Mouse (Mus musculus) midbrain, embryonic 14.5 days (tissue): ENCODE measurements around the gene Rere. TPM values are rescaled to one million over a fixed set of nuclear protein-coding genes. Genes with fewer than 3 reads are reported as not detected.

Experiments
- ATAC-seq: fragments of 200-750 bp; cut with Nextera tagmentation; 2 replicates; pipeline ENCODE4 v1.8.0; 2017; ENCODE audit warnings: moderate number of reproducible peaks, moderate library complexity; ENCODE audit not compliant: low FRiP score, low TSS enrichment
- DNase-seq: peaks from one replicate; pipeline ENCODE4 v3.0.0-alpha.2; 2015
- H3K27ac ChIP-seq: fragments of 300-500 bp; sonication (generic); replicated peaks from 2 replicates; pipeline ENCODE4 v1.5.1; 2014; ENCODE audit warnings: mild to moderate bottlenecking, low read depth, low read length, moderate library complexity
- H3K27me3 ChIP-seq: fragments of 300-500 bp; sonication (generic); 2 replicates; pipeline ENCODE4 v1.6.1; 2014; ENCODE audit warnings: low read length, control low read depth, mixed read lengths; ENCODE audit not compliant: control insufficient read depth, insufficient read depth
- H3K36me3 ChIP-seq: fragments of 300-500 bp; sonication (generic); 2 replicates; pipeline ENCODE4 v1.6.1; 2014; ENCODE audit warnings: low read length, control low read depth; ENCODE audit not compliant: control insufficient read depth, insufficient read depth
- H3K4me1 ChIP-seq: fragments of 300-500 bp; sonication (generic); 2 replicates; pipeline ENCODE4 v1.6.1; 2014; ENCODE audit warnings: mild to moderate bottlenecking, antibody characterized with exemption, low read length, control low read depth; ENCODE audit not compliant: control insufficient read depth, insufficient read depth
- H3K4me2 ChIP-seq: fragments of 300-500 bp; sonication (generic); 2 replicates; pipeline ENCODE4 v1.6.1; 2014; ENCODE audit warnings: mild to moderate bottlenecking, low read length, moderate library complexity
- H3K4me3 ChIP-seq: fragments of 300-500 bp; sonication (generic); replicated peaks from 2 replicates; pipeline ENCODE4 v1.5.1; 2014; ENCODE audit warnings: low read depth, low read length
- H3K9ac ChIP-seq: fragments of 300-500 bp; sonication (generic); replicated peaks from 2 replicates; pipeline ENCODE4 v1.6.1; 2014; ENCODE audit warnings: mild to moderate bottlenecking, low read length, moderate library complexity
- H3K9me3 ChIP-seq: fragments of 300-500 bp; sonication (generic); 2 replicates; pipeline ENCODE4 v1.6.1; 2016; ENCODE audit warnings: low read length, control low read depth, mixed read lengths; ENCODE audit not compliant: control insufficient read depth
- WGBS: fragments of 180-500 bp; shearing (Covaris S2); extraction: QIAGEN DNeasy Blood & Tissue Kit; methylation state at CpG from one replicate; pipeline ENCODE4 v1.1.7; 2014; 5-methylcytosine and 5-hydroxymethylcytosine counted together
- polyA plus RNA-seq: library from polyadenylated mRNA; unstranded; fragments of >200 nt; fragmentation: Nextera tagmentation; extraction: Ambion mirVana; gene quantifications from 2 replicates; pipeline ENCODE4 v1.2.1, GENCODE M21; 2014

The Rere gene
- polyA plus RNA-seq, 1 experiment from 2014 or later: 48.6 TPM

DNA sequence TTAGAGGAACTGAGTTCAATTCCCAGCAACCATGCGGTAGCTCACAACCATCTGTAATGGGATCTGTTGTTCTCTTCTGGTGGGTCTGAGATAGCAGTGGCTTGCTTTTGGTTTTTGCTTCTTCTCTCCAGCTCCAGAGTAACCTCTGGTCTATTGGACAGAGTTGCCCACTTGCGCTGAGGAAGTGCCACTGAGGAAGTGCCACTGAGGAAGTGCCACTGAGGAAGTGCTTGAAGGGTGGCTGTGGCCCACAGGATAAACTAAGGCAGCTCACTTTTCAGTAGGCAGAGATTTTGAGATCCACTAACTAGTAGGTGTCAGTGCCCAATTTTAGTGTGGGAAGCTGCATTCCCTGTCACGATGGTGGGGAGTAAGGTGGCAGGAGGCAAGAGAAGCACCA lies 327.2 kb downstream of the Rere start:
- no peak overlapping the region for H3K9ac ChIP-seq
- peaks cover 27% of the 10 kb centered on the region for H3K36me3 ChIP-seq
- H3K4me3 ChIP-seq: no peak overlapping the region
- H3K4me1 ChIP-seq: peaks cover 35% of the 10 kb centered on the region
- no peaks in the 10 kb centered on the region for H3K27me3 ChIP-seq
- no peaks in the 10 kb centered on the region for H3K9me3 ChIP-seq
- WGBS: 97% methylated on average over 3 of the region's 3 CpGs
- H3K27ac ChIP-seq: no peak overlapping the region
- ATAC-seq (no peak), DNase-seq (no peak)
- H3K4me2 ChIP-seq: no peak overlapping the region

DNA sequence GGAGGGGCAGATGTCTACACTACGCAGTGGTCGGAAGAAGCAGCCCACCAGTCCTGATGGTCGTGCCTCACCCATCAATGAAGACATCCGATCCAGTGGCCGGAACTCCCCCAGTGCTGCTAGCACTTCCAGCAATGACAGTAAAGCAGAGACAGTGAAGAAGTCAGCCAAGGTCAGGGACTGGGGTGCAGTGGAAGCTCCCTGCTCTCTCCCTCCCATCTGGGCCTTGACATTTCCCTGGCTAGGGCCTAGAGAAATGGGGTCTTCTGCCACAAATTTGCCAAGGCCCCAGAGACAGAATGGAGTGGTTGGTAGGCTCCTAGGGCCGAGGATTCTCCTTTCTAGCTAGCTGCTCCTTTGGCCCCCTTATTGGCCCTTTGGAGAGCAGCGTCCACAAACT lies 332.3 kb downstream of the Rere start:
- H3K36me3 ChIP-seq: peaks cover 78% of the 10 kb centered on the region
- ATAC-seq (no peak), DNase-seq (no peak)
- H3K9me3 ChIP-seq: no peaks in the 10 kb centered on the region
- H3K4me3 ChIP-seq: no peak overlapping the region
- 90% methylated on average over 7 of the region's 7 CpGs for WGBS
- H3K4me2 ChIP-seq: no peak overlapping the region
- no peaks in the 10 kb centered on the region for H3K4me1 ChIP-seq
- no peak overlapping the region for H3K9ac ChIP-seq
- no peak overlapping the region for H3K27ac ChIP-seq
- no peaks in the 10 kb centered on the region for H3K27me3 ChIP-seq

DNA sequence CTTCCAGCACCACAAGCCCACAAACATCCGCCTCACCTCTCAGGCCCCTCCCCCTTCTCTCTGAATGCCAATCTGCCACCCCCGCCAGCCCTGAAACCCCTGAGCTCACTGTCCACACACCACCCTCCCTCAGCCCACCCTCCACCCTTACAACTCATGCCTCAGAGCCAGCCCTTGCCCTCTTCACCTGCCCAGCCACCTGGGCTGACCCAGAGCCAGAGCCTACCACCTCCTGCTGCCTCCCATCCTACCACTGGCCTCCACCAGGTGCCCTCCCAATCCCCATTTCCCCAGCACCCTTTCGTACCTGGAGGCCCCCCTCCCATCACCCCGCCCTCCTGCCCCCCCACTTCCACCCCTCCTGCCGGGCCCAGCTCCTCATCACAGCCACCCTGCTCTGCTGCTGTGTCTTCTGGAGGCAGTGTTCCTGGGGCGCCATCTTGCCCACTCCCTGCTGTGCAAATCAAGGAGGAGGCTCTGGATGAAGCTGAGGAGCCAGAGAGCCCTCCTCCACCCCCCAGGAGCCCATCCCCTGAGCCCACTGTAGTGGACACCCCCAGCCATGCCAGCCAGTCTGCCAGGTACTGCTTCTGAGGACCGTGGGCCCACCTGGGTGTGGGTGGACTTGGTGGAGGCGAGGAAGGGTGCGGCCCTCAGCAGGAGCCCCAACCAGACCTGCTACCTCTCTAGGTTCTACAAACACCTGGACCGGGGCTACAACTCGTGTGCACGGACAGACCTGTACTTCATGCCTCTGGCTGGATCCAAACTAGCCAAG lies 334.0 kb downstream of the Rere start:
- Histone ChIP-seq H3K4me1 (no peaks in the 10 kb centered on the region), H3K9ac (no peak overlapping the region), H3K4me2 (no peak overlapping the region), H3K9me3 (no peaks in the 10 kb centered on the region), H3K27ac (no peak overlapping the region; the same call in 1 of the 2 replicates), H3K36me3 (peaks cover 93% of the 10 kb centered on the region), H3K27me3 (no peaks in the 10 kb centered on the region), H3K4me3 (no peak overlapping the region)
- DNase-seq (no peak), ATAC-seq (no peak)
- 88% methylated on average over 12 of the region's 12 CpGs for WGBS

DNA sequence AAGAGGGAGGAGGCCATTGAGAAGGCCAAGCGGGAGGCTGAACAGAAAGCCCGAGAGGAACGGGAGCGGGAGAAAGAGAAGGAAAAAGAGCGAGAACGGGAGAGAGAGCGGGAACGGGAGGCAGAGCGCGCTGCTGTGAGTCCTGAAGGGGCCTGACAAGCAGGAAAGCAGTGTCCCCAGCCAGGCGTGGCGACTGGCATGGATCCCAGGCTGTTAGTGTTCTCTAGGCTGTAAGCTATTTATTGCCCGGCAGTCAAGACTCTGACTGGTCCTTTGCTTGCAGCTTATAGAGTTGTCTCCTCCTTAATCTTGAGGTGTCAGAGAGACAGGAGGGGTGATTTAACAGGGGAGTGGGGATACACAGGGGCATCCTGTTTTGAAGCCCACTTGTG lies 334.6 kb downstream of the Rere start:
- ATAC-seq (no peak), DNase-seq (peak; percentile 33)
- H3K27ac ChIP-seq: no peak overlapping the region; the same call in 1 of the 2 replicates
- H3K27me3 ChIP-seq: no peaks in the 10 kb centered on the region
- no peaks in the 10 kb centered on the region for H3K4me1 ChIP-seq
- no peak overlapping the region for H3K4me3 ChIP-seq
- H3K36me3 ChIP-seq: peaks cover 94% of the 10 kb centered on the region
- no peaks in the 10 kb centered on the region for H3K9me3 ChIP-seq
- no peak overlapping the region for H3K4me2 ChIP-seq
- no peak overlapping the region for H3K9ac ChIP-seq
- WGBS: 87% methylated on average over 13 of the region's 13 CpGs

DNA sequence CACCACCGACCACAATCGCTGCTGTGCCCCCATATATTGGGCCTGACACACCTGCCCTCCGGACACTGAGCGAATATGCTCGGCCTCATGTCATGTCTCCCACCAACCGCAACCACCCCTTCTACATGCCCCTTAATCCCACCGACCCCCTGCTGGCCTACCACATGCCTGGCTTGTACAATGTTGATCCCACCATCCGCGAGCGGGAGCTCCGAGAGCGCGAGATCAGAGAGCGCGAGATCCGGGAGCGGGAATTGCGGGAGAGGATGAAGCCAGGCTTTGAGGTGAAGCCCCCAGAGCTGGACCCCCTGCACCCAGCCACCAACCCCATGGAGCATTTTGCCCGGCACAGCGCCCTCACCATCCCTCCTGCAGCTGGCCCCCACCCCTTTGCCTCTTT lies 335.4 kb downstream of the Rere start:
- no peaks in the 10 kb centered on the region for H3K4me1 ChIP-seq
- H3K27ac ChIP-seq: no peak overlapping the region
- no peak overlapping the region for H3K4me2 ChIP-seq
- no peaks in the 10 kb centered on the region for H3K9me3 ChIP-seq
- WGBS: 94% methylated on average over 20 of the region's 20 CpGs
- no peak overlapping the region for H3K4me3 ChIP-seq
- H3K36me3 ChIP-seq: peaks cover 90% of the 10 kb centered on the region
- ATAC-seq: no peak
- no peaks in the 10 kb centered on the region for H3K27me3 ChIP-seq
- no peak overlapping the region for H3K9ac ChIP-seq
- no peak for DNase-seq

DNA sequence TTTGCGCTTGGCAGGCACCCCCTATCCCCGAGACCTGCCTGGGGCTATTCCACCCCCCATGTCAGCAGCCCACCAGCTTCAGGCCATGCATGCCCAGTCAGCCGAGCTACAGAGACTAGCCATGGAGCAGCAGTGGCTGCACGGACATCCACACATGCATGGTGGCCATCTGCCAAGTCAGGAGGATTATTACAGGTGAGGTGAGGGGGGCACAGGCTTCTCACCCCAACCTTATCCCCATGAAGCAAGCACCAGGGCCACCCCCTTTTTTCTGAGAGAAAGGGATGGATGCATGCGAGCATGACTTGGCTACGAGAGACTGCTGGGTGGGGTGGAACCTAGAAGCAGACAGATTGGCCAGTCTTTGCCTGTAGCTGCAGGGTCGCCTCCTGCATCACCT lies 337.6 kb downstream of the Rere start:
- 0 out of 2 replicates have a peak overlapping the region, but pooled peaks have one; percentile 14 for H3K27ac ChIP-seq
- H3K27me3 ChIP-seq: no peaks in the 10 kb centered on the region
- H3K9ac ChIP-seq: no peak overlapping the region
- peaks cover 87% of the 10 kb centered on the region for H3K36me3 ChIP-seq
- no peaks in the 10 kb centered on the region for H3K9me3 ChIP-seq
- no peak overlapping the region for H3K4me2 ChIP-seq
- DNase-seq: no peak
- no peak overlapping the region for H3K4me3 ChIP-seq
- ATAC-seq: no peak
- no peaks in the 10 kb centered on the region for H3K4me1 ChIP-seq
- WGBS: 86% methylated on average over 7 of the region's 7 CpGs

DNA sequence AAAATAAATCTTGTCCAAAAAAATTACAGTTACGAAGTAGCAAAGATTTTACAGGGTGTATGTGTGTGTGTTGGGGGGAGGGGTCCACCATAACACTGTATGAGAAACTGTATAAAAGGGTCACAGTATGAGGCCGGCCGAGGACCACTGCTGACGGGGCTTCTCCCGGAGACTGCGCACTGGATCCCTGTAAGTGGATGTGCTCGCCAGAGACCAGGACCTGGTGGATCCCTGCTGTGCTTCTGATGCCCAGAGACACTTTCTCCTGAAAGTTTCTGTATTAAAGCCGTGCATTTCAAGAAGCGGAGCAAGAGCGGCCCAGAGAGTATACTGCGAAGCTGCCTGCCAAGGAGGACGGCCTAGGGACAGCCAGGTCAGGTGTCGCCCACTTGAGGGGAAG lies 341.2 kb downstream of the Rere start:
- DNase-seq: no peak
- no peak overlapping the region for H3K27ac ChIP-seq
- no peak overlapping the region for H3K4me2 ChIP-seq
- H3K27me3 ChIP-seq: no peaks in the 10 kb centered on the region
- peaks cover 50% of the 10 kb centered on the region for H3K36me3 ChIP-seq
- H3K9me3 ChIP-seq: no peaks in the 10 kb centered on the region
- no peak overlapping the region for H3K4me3 ChIP-seq
- H3K4me1 ChIP-seq: no peaks in the 10 kb centered on the region
- WGBS: 93% methylated on average over 13 of the region's 13 CpGs
- no peak for ATAC-seq
- H3K9ac ChIP-seq: no peak overlapping the region

DNA sequence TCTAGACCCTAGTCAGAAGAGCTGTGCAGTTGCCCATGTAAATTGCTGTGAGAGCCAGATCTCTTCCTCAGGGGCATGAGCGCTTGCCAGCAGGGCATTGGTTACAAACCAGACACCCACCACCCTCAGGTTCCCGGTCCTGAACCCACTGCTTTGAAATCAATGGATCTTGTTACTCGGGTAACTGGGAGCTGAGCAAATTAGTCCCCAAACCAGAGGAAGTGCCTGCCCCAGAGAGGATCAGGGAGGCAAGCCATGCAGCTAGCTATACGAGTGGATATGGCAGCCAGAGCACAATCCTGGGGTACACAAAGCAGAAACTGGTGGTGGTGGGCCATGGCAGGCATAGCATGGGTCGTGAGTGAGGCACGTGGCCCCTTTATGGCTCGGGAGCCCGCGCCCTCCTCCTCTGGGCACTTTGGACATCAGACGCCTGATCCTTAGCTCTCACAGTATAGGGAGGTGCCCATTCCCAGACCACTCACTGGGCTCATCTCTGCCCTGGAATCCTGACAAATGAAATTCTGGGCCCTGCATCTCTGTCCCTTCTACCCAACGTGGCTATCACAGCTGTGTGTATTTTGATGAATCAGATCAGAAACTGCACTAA lies 342.9 kb downstream of the Rere start:
- H3K4me2 ChIP-seq: no peak overlapping the region
- H3K9ac ChIP-seq: no peak overlapping the region
- peaks cover 33% of the 10 kb centered on the region for H3K36me3 ChIP-seq
- no peak overlapping the region for H3K4me3 ChIP-seq
- ATAC-seq (no peak), DNase-seq (no peak)
- no peak overlapping the region for H3K27ac ChIP-seq
- no peaks in the 10 kb centered on the region for H3K9me3 ChIP-seq
- 68% methylated on average over 11 of the region's 11 CpGs for WGBS
- H3K27me3 ChIP-seq: no peaks in the 10 kb centered on the region
- no peaks in the 10 kb centered on the region for H3K4me1 ChIP-seq

DNA sequence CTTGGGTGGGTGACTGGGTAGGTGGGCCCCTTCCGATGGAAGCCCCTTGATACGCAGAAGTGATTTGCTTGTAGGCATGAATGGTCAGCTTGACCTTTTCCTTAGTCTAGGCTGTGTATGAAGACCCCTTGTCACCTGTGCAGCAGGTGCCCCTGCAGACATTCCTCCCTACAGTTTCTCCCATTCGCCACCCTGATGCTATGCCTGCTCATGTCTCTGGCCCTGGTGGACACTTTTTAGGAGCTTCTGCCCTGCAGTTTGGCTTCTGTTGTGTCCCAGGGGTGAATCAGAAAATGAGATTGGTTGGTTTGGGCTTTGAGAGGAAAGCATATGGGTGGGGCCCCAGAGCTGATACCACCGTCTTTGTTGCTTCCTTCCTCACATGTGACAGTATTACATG lies 343.5 kb downstream of the Rere start:
- H3K4me1 ChIP-seq: no peaks in the 10 kb centered on the region
- peaks cover 30% of the 10 kb centered on the region for H3K36me3 ChIP-seq
- H3K9ac ChIP-seq: no peak overlapping the region
- no peaks in the 10 kb centered on the region for H3K9me3 ChIP-seq
- DNase-seq: no peak
- no peaks in the 10 kb centered on the region for H3K27me3 ChIP-seq
- no peak overlapping the region for H3K4me2 ChIP-seq
- no peak overlapping the region for H3K4me3 ChIP-seq
- no peak overlapping the region for H3K27ac ChIP-seq
- 80% methylated on average over 4 of the region's 4 CpGs for WGBS
- ATAC-seq: no peak
